Mouse (Mus musculus): Measurements from ENCODE around the gene C1ql4.

C1ql4 gene

GRCm38 (mm10) chr15:99087253-99088075 lies at the start of gene C1ql4:
Gene C1ql4 (minus strand): TSS chr15:99087817.
- no peak for DNase-seq (ENCODE audit: low read depth, low spot score)

DNA sequence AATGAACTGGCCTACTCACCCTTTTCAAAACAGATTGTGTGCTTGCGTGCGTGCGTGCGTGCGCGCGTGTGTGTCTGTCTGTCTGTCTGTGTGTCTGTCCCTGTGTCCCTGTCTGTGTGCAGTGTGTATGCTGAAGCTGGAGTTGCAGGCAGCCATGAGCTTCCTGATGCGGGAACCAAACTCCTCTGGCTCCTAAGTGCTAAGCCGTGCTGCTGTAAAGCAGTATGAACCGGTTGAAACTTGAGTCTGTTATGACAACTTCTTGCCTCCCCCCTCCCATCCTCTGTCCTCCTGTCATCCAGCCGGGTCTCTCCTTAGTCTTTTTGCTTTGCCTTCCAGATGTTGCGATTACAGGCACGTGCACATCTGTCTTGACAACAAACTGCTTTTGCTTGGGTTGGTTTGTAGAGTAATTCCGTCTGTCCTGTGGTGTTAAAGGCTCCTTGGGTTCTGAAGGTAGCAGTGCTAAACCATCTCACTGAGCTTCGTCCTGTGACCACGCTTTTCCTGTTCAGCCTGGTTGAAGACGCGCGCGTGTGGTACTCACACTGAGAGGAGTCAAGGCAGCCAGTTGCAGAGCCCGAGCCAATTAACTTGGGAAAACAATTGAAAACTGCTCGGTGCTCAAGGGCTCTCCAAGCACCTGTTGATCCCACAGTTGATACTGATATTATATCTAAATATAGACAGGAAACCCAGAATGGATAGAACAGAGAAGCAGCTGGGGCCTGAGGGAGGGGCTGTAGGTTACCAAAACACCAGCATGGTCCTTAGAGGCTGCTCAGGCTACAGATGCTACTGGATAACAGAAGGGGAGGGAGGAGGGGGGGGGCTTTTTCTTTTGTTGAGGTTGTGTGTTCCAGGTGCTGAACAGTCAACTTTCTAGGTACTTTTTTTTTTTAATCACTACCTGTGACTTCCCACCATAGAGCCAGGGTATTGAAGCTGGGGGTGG lies 42.6 kb upstream of the C1ql4 start:
- no peak for DNase-seq (ENCODE audit: low read depth, low spot score)

DNA sequence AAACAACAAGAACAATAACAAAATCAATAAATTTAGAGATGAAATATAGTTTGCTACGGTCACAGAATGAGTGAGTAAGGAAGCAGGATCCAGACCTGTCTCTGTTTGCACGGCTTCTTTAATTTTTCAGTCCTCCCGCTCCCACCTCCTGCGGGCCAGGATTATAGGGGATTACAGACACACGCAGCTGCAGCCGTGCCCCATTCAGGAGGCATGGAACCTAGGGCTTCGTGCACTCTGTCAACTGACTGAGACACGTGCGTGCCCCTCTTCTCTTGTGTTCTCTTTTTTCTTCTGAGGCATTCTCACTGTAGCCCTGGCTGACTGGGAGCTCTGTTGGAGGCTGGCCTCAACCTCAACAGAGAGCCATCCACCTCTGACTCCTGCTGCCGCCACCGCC lies 41.8 kb upstream of the C1ql4 start:
- no peak for DNase-seq (ENCODE audit: low read depth, low spot score)

DNA sequence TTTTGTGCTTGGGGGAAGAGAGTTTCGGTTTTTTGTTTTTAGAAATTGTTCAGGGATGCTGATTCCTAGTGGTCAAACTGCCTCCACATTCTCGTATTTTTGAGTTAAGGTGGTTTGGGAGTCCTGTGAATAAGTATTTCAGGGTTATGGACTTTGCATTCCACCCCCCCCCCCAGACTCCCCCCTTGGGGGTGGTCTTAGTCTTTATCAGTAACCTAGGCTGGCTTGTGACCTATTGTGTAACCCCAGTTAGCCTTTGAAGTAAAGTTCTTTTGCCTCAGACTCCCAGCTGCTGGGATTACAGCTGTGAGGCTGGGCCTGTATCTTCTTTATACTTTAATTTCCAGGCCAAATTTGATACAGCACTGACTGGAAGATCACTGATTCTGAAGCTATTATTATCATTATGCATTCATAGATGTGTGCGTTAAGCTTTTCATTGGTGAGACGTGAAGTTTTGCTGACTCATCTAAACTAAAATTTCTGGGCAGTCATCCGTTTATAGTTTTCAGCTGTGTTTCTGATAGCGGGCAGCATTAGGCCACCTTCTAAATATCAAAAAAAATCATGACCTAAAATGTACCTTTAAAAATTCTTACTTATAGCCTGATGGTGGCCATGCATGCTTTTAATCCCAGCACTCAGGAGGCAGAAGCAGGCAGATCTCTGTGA lies 40.4 kb upstream of the C1ql4 start:
- no peak for DNase-seq (ENCODE audit: low read depth, low spot score)

DNA sequence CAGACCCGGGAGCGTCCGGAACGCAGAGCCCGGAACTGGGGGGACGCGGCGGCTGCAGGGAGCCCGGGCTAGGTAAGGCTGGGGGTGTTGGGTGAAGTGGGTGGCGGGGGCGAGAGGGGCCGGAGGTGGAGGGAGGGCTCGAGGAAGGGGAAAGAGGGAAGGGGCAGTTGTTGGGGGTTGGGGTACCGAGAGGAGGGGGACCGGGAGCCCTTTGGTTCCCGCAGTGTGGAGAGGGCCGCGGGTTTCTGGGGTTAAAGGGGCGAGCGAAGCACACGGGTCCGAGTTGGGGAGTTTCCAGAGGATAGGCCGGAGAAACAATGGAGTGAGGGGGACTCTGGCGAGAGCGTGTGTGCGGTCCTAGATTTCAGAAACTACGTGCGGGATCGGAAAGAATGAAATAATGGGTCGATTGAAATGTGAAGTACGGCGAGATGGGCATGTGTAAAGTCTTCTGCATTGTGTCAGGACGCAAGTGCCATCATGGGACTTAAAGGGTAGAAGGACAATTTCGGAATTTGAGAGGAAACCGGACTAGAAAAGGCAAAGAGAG lies 39.3 kb upstream of the C1ql4 start:
- DNase-seq (ENCODE audit: low read depth, low spot score) = no peak

DNA sequence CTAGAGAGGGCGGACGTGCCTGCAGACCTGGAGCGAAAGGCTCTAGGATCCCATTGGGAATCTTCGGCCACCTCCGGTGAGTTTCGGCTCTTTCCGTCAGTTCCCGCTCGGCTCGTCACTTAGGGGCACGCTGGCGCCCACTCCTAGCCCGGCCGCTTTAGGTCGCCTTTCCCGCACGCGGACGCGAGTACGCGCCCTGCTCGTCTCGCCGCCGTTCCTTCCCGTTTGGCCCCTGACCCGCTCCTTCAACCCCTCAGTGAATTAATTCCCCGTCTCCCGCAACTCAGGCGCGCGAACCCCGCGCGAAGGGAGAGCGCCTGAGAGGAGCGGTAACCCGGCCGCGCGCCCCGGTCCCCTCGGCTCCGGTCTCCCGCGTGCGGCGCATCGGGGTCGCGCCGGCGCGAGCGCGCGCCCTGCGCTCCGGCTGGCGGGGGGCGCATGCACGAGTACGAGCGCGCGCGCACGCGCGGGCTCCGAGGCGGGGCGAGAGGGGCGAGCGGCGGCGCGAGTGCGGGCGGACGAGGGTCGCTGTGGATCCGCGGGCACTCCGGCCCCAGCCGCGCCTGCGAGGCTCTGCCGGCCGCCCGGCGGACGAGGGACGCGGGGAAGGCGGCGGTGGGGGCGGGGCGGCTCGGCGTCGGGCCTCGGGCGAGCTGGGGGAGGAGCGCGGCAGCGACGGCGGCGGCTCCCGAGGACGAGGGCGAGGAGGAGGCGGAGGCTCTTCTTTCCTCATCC lies 38.6 kb upstream of the C1ql4 start:
- DNase-seq (ENCODE audit: low read depth, low spot score) = no peak

- DNase-seq (ENCODE audit: low read depth, low spot score) = no peak
Observed at GRCm38 (mm10) chr15:99125711-99126080, 38.1 kb upstream of the C1ql4 start, which contains the start of gene Spats2. Gene Spats2 (plus strand): TSS chr15:99125916.

DNA sequence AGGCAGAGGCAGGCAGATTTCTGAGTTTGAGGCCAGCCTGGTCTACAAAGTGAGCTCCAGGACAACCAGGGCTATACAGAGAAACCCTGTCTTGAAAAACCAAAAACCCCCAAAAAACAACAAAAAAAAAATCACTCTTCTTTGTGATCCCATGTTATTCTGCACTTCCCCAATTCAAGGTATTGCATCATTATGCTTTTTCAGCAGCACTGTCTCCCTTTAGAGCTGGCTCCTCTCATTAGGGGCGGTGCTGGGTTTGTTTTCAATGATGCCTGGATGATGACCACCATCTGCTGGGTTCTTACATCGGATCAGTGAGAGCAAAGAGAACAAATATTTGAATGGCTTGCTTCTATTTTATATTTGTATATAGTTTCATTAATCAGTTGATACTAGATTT lies 35.0 kb upstream of the C1ql4 start:
- no peak for DNase-seq (ENCODE audit: low read depth, low spot score)

GRCm38 (mm10) chr15:99120814-99121213 lies 33.2 kb upstream of the C1ql4 start:
- DNase-seq (ENCODE audit: low read depth, low spot score) = no peak

- DNase-seq (ENCODE audit: low read depth, low spot score) = no peak
Observed at GRCm38 (mm10) chr15:99116539-99116938, 28.9 kb upstream of the C1ql4 start.

DNA sequence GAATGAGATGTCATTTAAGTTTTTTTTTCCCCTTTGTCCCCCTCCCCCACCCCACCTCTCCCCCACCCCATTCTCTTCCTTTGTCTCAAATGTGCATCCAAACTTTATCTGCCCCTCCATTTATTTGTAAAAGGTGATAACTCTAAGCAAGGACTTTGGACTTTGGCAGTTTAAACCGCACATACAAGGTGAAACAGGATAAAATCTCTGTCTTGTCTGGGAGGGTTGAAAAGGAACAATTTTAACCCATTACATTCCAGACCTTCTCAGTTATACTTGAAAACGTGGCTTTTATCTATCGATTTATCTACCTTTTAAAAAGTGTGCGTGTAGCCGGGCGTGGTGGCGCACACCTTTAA lies 27.4 kb upstream of the C1ql4 start:
- no peak for DNase-seq (ENCODE audit: low read depth, low spot score)

DNA sequence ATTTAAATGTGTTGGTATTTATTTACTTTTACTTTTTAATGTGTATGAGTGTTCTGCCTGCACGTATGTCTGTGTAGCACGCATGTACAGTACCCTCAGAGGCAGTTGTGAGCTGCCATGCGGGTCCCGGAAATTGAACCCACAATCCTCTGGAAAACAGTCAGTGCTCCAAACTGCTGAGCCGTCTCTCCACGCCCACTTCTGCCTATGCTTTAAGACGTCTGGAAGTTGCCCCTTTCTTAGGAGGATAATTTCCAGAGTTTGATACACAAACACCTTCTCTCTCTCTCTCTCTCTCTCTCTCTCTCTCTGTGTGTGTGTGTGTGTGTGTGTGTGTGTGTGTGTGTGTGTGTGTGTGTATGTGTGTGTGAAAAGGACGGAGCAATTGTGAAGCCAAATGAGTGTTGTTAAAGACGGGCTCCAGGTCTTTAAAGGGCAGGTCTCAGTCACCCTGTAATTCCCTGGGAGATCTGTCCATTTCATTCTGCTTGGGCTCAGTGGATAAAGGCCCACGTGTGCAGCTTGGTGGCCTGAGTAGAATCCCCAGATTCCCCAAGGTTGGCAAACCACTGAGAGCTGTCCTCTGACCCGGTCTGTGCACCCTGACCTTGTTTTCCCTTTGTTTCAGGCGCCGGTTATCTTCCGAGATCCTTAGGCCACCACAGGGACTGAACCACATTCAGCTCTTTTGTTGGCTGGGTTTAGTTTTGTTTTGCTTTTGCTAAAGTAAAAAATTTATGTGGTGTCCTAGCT lies 26.9 kb upstream of the C1ql4 start:
- DNase-seq (ENCODE audit: low read depth, low spot score) = no peak

GRCm38 (mm10) chr15:99113396-99113975 lies 25.9 kb upstream of the C1ql4 start:
- no peak for DNase-seq (ENCODE audit: low read depth, low spot score)

DNA sequence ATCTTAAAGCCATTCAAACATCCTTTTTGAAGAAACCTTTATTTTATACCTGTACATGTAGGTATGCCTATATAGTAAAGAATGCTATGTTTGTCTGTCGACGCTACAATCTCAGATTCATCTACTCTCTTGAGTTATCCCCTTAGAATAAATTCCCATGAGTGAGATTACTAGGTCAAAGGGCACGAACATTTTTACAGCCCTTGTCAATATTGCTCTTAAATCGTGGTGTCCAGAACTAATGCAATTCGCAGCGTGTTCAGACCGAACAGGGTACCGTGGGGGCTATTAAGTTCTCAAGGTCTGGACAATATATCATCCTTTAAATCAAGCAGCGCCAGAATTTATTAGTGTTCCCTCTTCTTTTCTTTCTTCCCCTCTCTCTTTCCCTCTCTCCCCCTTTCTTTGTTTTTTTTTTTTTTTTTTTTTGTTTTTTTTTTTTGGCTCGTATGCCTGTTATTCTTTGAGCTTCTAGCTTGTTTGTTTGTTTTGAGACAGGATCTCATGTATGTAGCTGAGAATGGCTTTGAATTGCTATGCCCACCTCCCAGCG lies 25.3 kb upstream of the C1ql4 start:
- no peak for DNase-seq (ENCODE audit: low read depth, low spot score)

DNA sequence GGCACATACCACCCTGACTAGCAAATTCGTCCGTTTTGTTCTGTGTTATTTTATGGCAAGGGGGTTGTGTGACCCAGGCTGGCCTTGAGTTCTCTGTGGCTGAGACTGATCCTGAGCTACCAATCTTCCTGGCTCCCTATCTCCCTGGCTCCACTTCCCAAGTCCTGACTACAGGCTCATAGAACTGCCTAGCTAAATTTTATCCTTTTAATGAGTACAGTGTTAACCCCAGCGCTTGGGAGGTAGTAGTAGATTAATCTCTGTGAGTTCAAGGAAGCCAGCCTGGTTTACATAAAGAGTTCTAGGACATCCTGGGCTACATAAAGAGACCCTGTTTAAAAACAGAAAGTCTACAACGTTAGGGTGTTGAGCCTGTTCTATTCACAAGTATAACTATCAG lies 24.2 kb upstream of the C1ql4 start:
- no peak for DNase-seq (ENCODE audit: low read depth, low spot score)

- no peak for DNase-seq (ENCODE audit: low read depth, low spot score)
Observed at GRCm38 (mm10) chr15:99111139-99111538, 23.5 kb upstream of the C1ql4 start.

DNA sequence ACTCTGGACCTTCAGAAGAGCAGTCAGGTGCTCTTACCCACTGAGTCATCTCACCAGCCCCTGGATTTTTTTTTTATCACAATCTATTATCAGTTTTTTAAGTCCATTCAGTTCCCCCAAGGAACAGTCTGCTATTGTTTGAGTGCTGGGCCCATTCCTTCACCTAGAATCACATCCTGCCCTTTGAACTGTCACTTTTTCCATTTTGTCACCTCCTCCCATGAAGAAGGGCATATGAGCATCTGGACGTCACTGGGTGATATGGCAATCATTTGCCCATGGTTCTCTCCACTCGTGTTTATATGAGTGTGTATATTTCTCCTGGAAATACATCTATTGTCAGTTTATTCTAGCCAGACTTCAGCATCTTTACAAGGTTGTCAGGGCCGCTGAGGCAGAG lies 20.2 kb upstream of the C1ql4 start:
- no peak for DNase-seq (ENCODE audit: low read depth, low spot score)

DNA sequence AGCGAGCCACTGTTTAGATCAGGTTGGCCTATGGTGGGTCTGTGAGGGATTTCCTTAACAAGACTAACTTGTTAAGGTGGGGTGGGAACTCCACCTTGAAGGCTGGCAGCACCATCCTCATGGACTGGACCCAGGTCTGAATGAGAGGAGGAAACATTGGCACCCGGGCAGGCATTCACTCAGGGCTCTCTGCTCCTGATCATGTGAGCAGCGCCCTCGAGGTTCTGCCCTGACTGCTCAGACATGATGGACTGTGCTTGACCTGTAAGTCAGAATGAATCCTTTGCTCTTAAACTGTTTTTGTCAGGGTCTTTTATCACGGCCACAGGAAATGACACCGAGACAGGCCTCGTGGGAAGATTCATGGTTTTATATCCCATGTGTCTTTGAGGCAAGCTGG lies 17.6 kb upstream of the C1ql4 start:
- DNase-seq (ENCODE audit: low read depth, low spot score) = no peak

DNA sequence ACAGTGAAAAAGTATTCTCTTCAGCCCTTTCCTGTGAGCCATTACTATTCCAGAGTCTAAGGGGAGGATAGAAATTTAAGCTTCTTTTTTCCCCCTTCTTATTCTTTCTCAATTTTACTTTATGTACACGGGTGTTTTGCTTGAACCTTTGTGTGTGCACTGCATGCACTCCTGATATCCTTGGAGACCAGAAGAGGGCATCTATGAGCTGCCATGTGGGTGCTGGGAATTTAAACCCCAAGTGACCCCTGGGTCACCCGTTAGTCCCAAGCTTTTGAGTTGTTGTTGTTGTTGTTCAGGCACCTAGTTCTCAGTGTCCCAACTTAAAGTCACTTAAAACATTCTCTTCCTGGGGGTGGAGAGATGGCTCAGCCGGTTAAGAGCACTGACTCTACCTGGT lies 12.4 kb upstream of the C1ql4 start:
- DNase-seq (ENCODE audit: low read depth, low spot score) = no peak

DNA sequence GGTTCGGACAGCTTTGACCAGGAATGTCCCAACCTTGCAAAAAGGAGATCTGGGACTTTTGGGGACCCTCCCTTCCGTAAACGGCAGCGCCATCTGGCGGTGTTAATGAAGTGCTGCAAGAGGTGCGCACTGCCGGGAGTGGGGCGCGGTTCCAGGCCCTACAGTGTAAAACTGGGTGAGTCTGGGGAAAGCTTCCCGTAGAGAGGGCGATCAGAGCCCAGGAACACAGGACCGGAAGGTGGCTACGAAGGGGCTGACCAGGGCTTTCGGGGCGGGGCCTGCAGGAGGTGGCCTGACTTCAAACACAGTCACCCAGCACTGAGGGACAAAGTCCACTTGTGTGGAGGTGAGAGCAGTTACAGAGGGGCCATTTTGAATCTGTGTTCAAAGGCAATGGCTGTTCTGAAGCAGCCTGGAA lies 11.5 kb upstream of the C1ql4 start:
- no peak for DNase-seq (ENCODE audit: low read depth, low spot score)

Data from c-Kit-negative CD71-positive TER-119-positive erythroid progenitor cells, embryonic 14.5 days (primary cell).